Mouse (Mus musculus): Measurements from ENCODE around the gene Spock1. TPM values are rescaled to one million over a fixed set of nuclear protein-coding genes. Genes with fewer than 3 reads are reported as not detected.

Spock1 gene
- polyA plus RNA-seq, 1 experiment = 0.03 TPM

- no peak for TF ChIP-seq TAL1 (IDR thresholded peaks at IDR 0.05; ENCODE audit: low read length)
- no peak for TF ChIP-seq GATA1 (IDR thresholded peaks at IDR 0.05; ENCODE audit: low read length)
- Histone ChIP-seq H3K27me3 (ENCODE audit: control insufficient read depth) (no peaks in the 10 kb centered on the region), H3K4me3 (replicated peaks) (no peak overlapping the region), H3K9me3 (ENCODE audit: control insufficient read depth, low read length) (peaks cover 3% of the 10 kb centered on the region; the same call in 1 of the 2 replicates), H3K36me3 (ENCODE audit: control insufficient read depth) (no peaks in the 10 kb centered on the region), H3K4me1 (ENCODE audit: control insufficient read depth) (peaks cover 16% of the 10 kb centered on the region)
Measured at GRCm38 (mm10) chr13:57523366-57523765, 384.8 kb downstream of the Spock1 start.

DNA sequence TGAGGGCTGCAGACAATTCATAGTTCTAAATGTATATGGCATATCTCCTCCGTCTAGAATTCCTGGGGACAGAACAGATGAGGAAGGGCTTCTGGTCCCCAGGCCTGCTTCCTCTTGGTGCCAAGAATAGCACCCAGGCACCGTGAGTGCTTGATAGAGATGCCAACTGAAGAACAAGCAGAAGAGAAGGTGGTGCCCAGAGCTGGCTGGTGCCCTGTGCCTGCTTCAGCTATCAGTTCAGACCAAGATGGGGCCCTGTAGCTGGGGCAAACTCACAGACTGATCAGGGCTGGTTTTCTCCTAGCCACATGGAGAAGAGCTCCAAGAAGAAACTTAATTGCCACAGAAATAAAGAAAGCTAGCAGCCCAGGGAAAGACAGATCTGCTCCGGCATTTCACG lies 385.8 kb downstream of the Spock1 start:
- TF ChIP-seq TAL1 (IDR thresholded peaks at IDR 0.05; ENCODE audit: low read length) = no peak
- TF ChIP-seq GATA1 (IDR thresholded peaks at IDR 0.05; ENCODE audit: low read length) = no peak
- H3K4me3 ChIP-seq (replicated peaks) = no peak overlapping the region
- H3K4me1 ChIP-seq (ENCODE audit: control insufficient read depth) = peaks cover 16% of the 10 kb centered on the region
- no peaks in the 10 kb centered on the region for H3K36me3 ChIP-seq (ENCODE audit: control insufficient read depth)
- H3K27me3 ChIP-seq (ENCODE audit: control insufficient read depth) = no peaks in the 10 kb centered on the region
- H3K9me3 ChIP-seq (ENCODE audit: control insufficient read depth, low read length) = no peaks in the 10 kb centered on the region

DNA sequence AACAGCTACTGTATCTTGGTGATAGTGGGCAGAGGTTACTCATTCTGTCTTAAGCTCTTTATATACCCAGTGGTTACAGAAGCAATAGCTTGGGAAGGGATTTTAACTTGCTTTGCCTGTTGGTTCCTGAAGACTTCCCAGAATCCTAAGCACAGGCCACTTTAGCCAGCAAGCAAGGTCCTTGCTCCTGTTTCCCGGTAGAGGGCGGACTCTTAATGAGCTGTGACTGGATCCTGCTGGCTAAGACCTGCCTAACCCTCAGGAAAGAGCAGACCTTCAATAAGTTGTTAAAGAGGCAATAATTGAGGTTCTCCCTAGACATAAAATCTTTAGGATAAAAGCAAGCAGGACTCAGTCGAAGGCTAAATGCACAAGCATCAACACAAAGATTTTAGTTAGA lies 387.0 kb downstream of the Spock1 start:
- Histone ChIP-seq H3K9me3 (ENCODE audit: control insufficient read depth, low read length) (no peaks in the 10 kb centered on the region), H3K27me3 (ENCODE audit: control insufficient read depth) (no peaks in the 10 kb centered on the region), H3K4me1 (ENCODE audit: control insufficient read depth) (peaks cover 16% of the 10 kb centered on the region), H3K4me3 (replicated peaks) (no peak overlapping the region), H3K36me3 (ENCODE audit: control insufficient read depth) (no peaks in the 10 kb centered on the region)
- TF ChIP-seq TAL1 (IDR thresholded peaks at IDR 0.05; ENCODE audit: low read length) (no peak), GATA1 (IDR thresholded peaks at IDR 0.05; ENCODE audit: low read length) (no peak)

GRCm38 (mm10) chr13:57519790-57520189 lies 388.3 kb downstream of the Spock1 start:
- TF ChIP-seq TAL1 (IDR thresholded peaks at IDR 0.05; ENCODE audit: low read length) (no peak), GATA1 (IDR thresholded peaks at IDR 0.05; ENCODE audit: low read length) (no peak)
- Histone ChIP-seq H3K9me3 (ENCODE audit: control insufficient read depth, low read length) (no peaks in the 10 kb centered on the region), H3K4me1 (ENCODE audit: control insufficient read depth) (peaks cover 16% of the 10 kb centered on the region), H3K27me3 (ENCODE audit: control insufficient read depth) (no peaks in the 10 kb centered on the region), H3K36me3 (ENCODE audit: control insufficient read depth) (no peaks in the 10 kb centered on the region), H3K4me3 (replicated peaks) (no peak overlapping the region)

GRCm38 (mm10) chr13:57515737-57516136 lies 392.4 kb downstream of the Spock1 start:
- no peaks in the 10 kb centered on the region for H3K27me3 ChIP-seq (ENCODE audit: control insufficient read depth)
- H3K4me3 ChIP-seq (replicated peaks) = no peak overlapping the region
- no peaks in the 10 kb centered on the region for H3K4me1 ChIP-seq (ENCODE audit: control insufficient read depth)
- no peaks in the 10 kb centered on the region for H3K36me3 ChIP-seq (ENCODE audit: control insufficient read depth)
- no peak for TF ChIP-seq GATA1 (IDR thresholded peaks at IDR 0.05; ENCODE audit: low read length)
- TF ChIP-seq TAL1 (IDR thresholded peaks at IDR 0.05; ENCODE audit: low read length) = no peak
- no peaks in the 10 kb centered on the region; the same call in 1 of the 2 replicates for H3K9me3 ChIP-seq (ENCODE audit: control insufficient read depth, low read length)

DNA sequence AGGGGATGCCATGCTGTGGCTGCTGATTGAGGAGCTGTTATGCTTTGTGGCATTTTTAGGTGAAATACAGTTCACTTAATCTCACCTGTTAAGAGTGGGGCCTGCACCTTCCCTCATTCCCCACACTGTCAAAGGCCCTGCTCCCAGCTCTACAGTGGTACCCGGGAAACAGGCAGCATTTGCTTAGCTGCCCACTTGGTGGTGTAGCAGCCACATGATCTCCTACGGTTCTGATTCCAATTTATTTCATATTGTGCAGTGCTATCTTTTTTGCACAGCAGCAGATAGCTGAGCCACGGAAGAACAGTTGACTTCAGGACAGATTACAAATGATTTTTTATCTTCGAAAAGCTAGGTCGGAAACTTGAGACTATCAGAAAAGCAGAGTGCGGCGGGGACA lies 406.6 kb downstream of the Spock1 start:
- no peak for TF ChIP-seq GATA1 (IDR thresholded peaks at IDR 0.05; ENCODE audit: low read length)
- no peak for TF ChIP-seq TAL1 (IDR thresholded peaks at IDR 0.05; ENCODE audit: low read length)
- Histone ChIP-seq H3K9me3 (ENCODE audit: control insufficient read depth, low read length) (peaks cover 20% of the 10 kb centered on the region), H3K36me3 (ENCODE audit: control insufficient read depth) (no peaks in the 10 kb centered on the region), H3K4me1 (ENCODE audit: control insufficient read depth) (no peaks in the 10 kb centered on the region), H3K4me3 (replicated peaks) (no peak overlapping the region), H3K27me3 (ENCODE audit: control insufficient read depth) (no peaks in the 10 kb centered on the region)

DNA sequence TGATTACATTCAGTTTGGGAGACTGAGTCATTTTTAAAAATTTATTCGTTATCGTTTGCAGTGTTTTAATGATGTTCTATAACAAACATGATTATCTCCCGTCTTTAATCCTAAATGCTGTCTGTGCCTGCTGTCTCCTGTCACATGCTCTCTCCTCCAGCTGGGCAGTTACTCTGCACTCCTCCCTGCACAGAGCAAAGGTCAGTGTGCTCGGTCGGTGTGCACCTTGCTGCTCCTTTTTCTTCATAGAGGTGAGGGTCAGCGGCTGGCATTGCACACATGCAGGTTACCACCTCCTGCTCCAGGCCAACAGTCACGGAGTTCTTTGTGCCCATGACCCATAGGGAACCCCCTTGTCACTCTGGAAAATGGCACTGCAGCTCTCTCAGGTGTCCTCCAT lies 411.4 kb downstream of the Spock1 start:
- peaks cover 5% of the 10 kb centered on the region; the same call in 1 of the 2 replicates for H3K9me3 ChIP-seq (ENCODE audit: control insufficient read depth, low read length)
- TF ChIP-seq TAL1 (IDR thresholded peaks at IDR 0.05; ENCODE audit: low read length) (no peak), GATA1 (IDR thresholded peaks at IDR 0.05; ENCODE audit: low read length) (no peak)
- no peaks in the 10 kb centered on the region for H3K27me3 ChIP-seq (ENCODE audit: control insufficient read depth)
- H3K36me3 ChIP-seq (ENCODE audit: control insufficient read depth) = no peaks in the 10 kb centered on the region
- no peak overlapping the region for H3K4me3 ChIP-seq (replicated peaks)
- H3K4me1 ChIP-seq (ENCODE audit: control insufficient read depth) = no peaks in the 10 kb centered on the region

GRCm38 (mm10) chr13:57494838-57495237 lies 413.3 kb downstream of the Spock1 start:
- Histone ChIP-seq H3K27me3 (ENCODE audit: control insufficient read depth) (no peaks in the 10 kb centered on the region), H3K4me3 (replicated peaks) (no peak overlapping the region), H3K9me3 (ENCODE audit: control insufficient read depth, low read length) (peaks cover 2% of the 10 kb centered on the region; the same call in 1 of the 2 replicates), H3K36me3 (ENCODE audit: control insufficient read depth) (no peaks in the 10 kb centered on the region), H3K4me1 (ENCODE audit: control insufficient read depth) (no peaks in the 10 kb centered on the region)
- no peak for TF ChIP-seq TAL1 (IDR thresholded peaks at IDR 0.05; ENCODE audit: low read length)

DNA sequence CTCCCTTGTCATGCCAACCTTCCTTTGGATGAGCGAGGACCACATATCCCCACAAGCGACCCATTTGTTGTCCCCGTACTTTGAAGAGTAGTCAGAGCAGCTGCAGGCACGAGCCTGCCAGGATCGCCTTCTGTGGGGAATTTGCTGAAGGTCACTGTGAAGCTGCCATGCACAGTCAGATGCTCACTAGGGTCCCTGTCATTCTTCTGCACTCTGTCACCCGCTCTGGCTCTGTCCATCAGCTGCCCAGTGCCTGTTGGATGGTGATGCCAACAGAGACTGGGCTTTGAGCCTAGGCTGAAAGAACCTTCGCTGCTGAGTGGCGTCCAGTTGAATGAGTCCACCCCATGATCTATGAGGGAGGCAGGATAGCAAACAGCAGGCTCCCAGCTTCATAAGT lies 419.2 kb downstream of the Spock1 start:
- no peaks in the 10 kb centered on the region for H3K4me1 ChIP-seq (ENCODE audit: control insufficient read depth)
- no peak for TF ChIP-seq GATA1 (IDR thresholded peaks at IDR 0.05; ENCODE audit: low read length)
- no peak for TF ChIP-seq TAL1 (IDR thresholded peaks at IDR 0.05; ENCODE audit: low read length)
- peaks cover 6% of the 10 kb centered on the region for H3K9me3 ChIP-seq (ENCODE audit: control insufficient read depth, low read length)
- no peaks in the 10 kb centered on the region for H3K36me3 ChIP-seq (ENCODE audit: control insufficient read depth)
- no peak overlapping the region for H3K4me3 ChIP-seq (replicated peaks)
- H3K27me3 ChIP-seq (ENCODE audit: control insufficient read depth) = no peaks in the 10 kb centered on the region

All from erythroblast, embryonic 14.5 days (primary cell).